Mouse (Mus musculus): ENCODE measurements at regions not wholly inside any gene's neighbourhood (a gene's known extent, or its start where the extent isn't known, plus 50 kb on each side); places are given as distances from the start of the nearest gene placed in this dataset.

- Histone ChIP-seq H3K27ac (no peak overlapping the region), H3K27me3 (no peaks in the 10 kb centered on the region), H3K4me2 (peak overlapping the region; percentile 40), H3K9me3 (no peaks in the 10 kb centered on the region), H3K4me3 (replicated peaks) (no peak overlapping the region), H3K4me1 (peaks cover 40% of the 10 kb centered on the region), H3K36me3 (replicated peaks) (no peaks in the 10 kb centered on the region), H3K9ac (peak overlapping the region; percentile 21)
- WGBS, result 2% methylated on average over 3 of the region's 4 CpGs
- peak; percentile 74; the same call in 1 of the 2 replicates for ATAC-seq (ENCODE audit: low FRiP score)
These were observed 114.8 kb upstream of the Tmem260 start for GRCm38 (mm10) chr14:48330965-48331622.

GRCm38 (mm10) chr14:48331623-48332000, 114.3 kb upstream of the Tmem260 start:
- Histone ChIP-seq H3K4me3 (replicated peaks) (no peak overlapping the region), H3K4me2 (no peak overlapping the region), H3K27me3 (no peaks in the 10 kb centered on the region), H3K36me3 (replicated peaks) (no peaks in the 10 kb centered on the region), H3K9me3 (no peaks in the 10 kb centered on the region), H3K9ac (no peak overlapping the region), H3K27ac (no peak overlapping the region), H3K4me1 (peaks cover 40% of the 10 kb centered on the region)
- ATAC-seq (ENCODE audit: low FRiP score), result no peak
- WGBS, result 88% methylated on average over 2 of the region's 2 CpGs

GRCm38 (mm10) chr14:48332193-48332592, 113.7 kb upstream of the Tmem260 start:
- H3K27me3 ChIP-seq, result no peaks in the 10 kb centered on the region
- ATAC-seq (ENCODE audit: low FRiP score), result no peak
- no peak overlapping the region for H3K4me3 ChIP-seq (replicated peaks)
- no peak overlapping the region for H3K4me2 ChIP-seq
- no peak overlapping the region for H3K9ac ChIP-seq
- H3K4me1 ChIP-seq, result peaks cover 40% of the 10 kb centered on the region
- H3K27ac ChIP-seq, result no peak overlapping the region
- no peaks in the 10 kb centered on the region for H3K36me3 ChIP-seq (replicated peaks)
- no peaks in the 10 kb centered on the region for H3K9me3 ChIP-seq
- 47% methylated on average over 2 of the region's 2 CpGs for WGBS

GRCm38 (mm10) chr14:48332660-48333059, 113.3 kb upstream of the Tmem260 start:
- H3K4me3 ChIP-seq (replicated peaks), result no peak overlapping the region
- H3K4me1 ChIP-seq, result peaks cover 40% of the 10 kb centered on the region
- H3K4me2 ChIP-seq, result no peak overlapping the region
- H3K27me3 ChIP-seq, result no peaks in the 10 kb centered on the region
- H3K9me3 ChIP-seq, result no peaks in the 10 kb centered on the region
- WGBS, result 72% methylated on average over 4 of the region's 4 CpGs
- ATAC-seq (ENCODE audit: low FRiP score), result no peak
- no peak overlapping the region for H3K27ac ChIP-seq
- H3K9ac ChIP-seq, result no peak overlapping the region
- no peaks in the 10 kb centered on the region for H3K36me3 ChIP-seq (replicated peaks)

GRCm38 (mm10) chr14:48334106-48334809, 111.7 kb upstream of the Tmem260 start:
- Histone ChIP-seq H3K27me3 (no peaks in the 10 kb centered on the region), H3K9ac (no peak overlapping the region), H3K27ac (no peak overlapping the region), H3K36me3 (replicated peaks) (no peaks in the 10 kb centered on the region), H3K4me1 (peaks cover 40% of the 10 kb centered on the region), H3K4me2 (no peak overlapping the region), H3K9me3 (no peaks in the 10 kb centered on the region), H3K4me3 (replicated peaks) (no peak overlapping the region)
- WGBS, result 40% methylated on average over 8 of the region's 8 CpGs
- ATAC-seq (ENCODE audit: low FRiP score), result peak; percentile 60; the same call in 1 of the 2 replicates

- Histone ChIP-seq H3K36me3 (replicated peaks) (no peaks in the 10 kb centered on the region), H3K9ac (no peak overlapping the region), H3K27me3 (no peaks in the 10 kb centered on the region), H3K27ac (no peak overlapping the region), H3K4me1 (peaks cover 9% of the 10 kb centered on the region), H3K4me2 (no peak overlapping the region), H3K4me3 (replicated peaks) (no peak overlapping the region), H3K9me3 (no peaks in the 10 kb centered on the region)
- ATAC-seq (ENCODE audit: low FRiP score), result no peak
- WGBS, result 80% methylated on average over 4 of the region's 4 CpGs
These were observed 106.5 kb upstream of the Tmem260 start for GRCm38 (mm10) chr14:48339434-48339833.

GRCm38 (mm10) chr14:48342944-48343343, 103.0 kb upstream of the Tmem260 start:
- ATAC-seq (ENCODE audit: low FRiP score), result no peak
- Histone ChIP-seq H3K36me3 (replicated peaks) (no peaks in the 10 kb centered on the region), H3K9ac (no peak overlapping the region), H3K4me1 (no peaks in the 10 kb centered on the region), H3K4me2 (no peak overlapping the region), H3K4me3 (replicated peaks) (no peak overlapping the region), H3K27me3 (no peaks in the 10 kb centered on the region), H3K27ac (no peak overlapping the region), H3K9me3 (no peaks in the 10 kb centered on the region)
- WGBS, result 82% methylated on average over 7 of the region's 7 CpGs

GRCm38 (mm10) chr14:48345956-48346355, 100.0 kb upstream of the Tmem260 start:
- no peak for ATAC-seq (ENCODE audit: low FRiP score)
- Histone ChIP-seq H3K9ac (no peak overlapping the region), H3K36me3 (replicated peaks) (no peaks in the 10 kb centered on the region), H3K4me1 (peaks cover 9% of the 10 kb centered on the region), H3K27ac (no peak overlapping the region), H3K4me3 (replicated peaks) (no peak overlapping the region), H3K9me3 (no peaks in the 10 kb centered on the region), H3K27me3 (no peaks in the 10 kb centered on the region), H3K4me2 (no peak overlapping the region)
- 88% methylated on average over 7 of the region's 7 CpGs for WGBS

GRCm38 (mm10) chr14:48349392-48350044, 96.4 kb upstream of the Tmem260 start:
- no peaks in the 10 kb centered on the region; the same call in 1 of the 2 replicates for H3K27me3 ChIP-seq
- 53% methylated on average over 9 of the region's 9 CpGs for WGBS
- H3K9ac ChIP-seq, result no peak overlapping the region
- no peaks in the 10 kb centered on the region for H3K9me3 ChIP-seq
- peaks cover 9% of the 10 kb centered on the region for H3K4me1 ChIP-seq
- H3K4me3 ChIP-seq (replicated peaks), result no peak overlapping the region
- peak overlapping the region; percentile 34 for H3K4me2 ChIP-seq
- H3K27ac ChIP-seq, result no peak overlapping the region
- ATAC-seq (ENCODE audit: low FRiP score), result peak; percentile 53; the same call in 1 of the 2 replicates
- no peaks in the 10 kb centered on the region for H3K36me3 ChIP-seq (replicated peaks)

GRCm38 (mm10) chr14:48351652-48352051, 94.3 kb upstream of the Tmem260 start:
- 73% methylated on average over 6 of the region's 6 CpGs for WGBS
- H3K4me1 ChIP-seq, result peaks cover 9% of the 10 kb centered on the region
- no peaks in the 10 kb centered on the region; the same call in 1 of the 2 replicates for H3K27me3 ChIP-seq
- H3K36me3 ChIP-seq (replicated peaks), result no peaks in the 10 kb centered on the region
- ATAC-seq (ENCODE audit: low FRiP score), result no peak
- no peak overlapping the region for H3K27ac ChIP-seq
- no peak overlapping the region for H3K4me3 ChIP-seq (replicated peaks)
- H3K9ac ChIP-seq, result no peak overlapping the region
- no peaks in the 10 kb centered on the region for H3K9me3 ChIP-seq
- no peak overlapping the region for H3K4me2 ChIP-seq

- ATAC-seq (ENCODE audit: low FRiP score), result no peak
- H3K9me3 ChIP-seq, result no peaks in the 10 kb centered on the region
- no peak overlapping the region for H3K4me3 ChIP-seq (replicated peaks)
- H3K36me3 ChIP-seq (replicated peaks), result no peaks in the 10 kb centered on the region
- no peak overlapping the region for H3K4me2 ChIP-seq
- no peak overlapping the region for H3K27ac ChIP-seq
- no peaks in the 10 kb centered on the region; the same call in 1 of the 2 replicates for H3K27me3 ChIP-seq
- H3K4me1 ChIP-seq, result peaks cover 9% of the 10 kb centered on the region
- H3K9ac ChIP-seq, result no peak overlapping the region
These were observed 93.1 kb upstream of the Tmem260 start for GRCm38 (mm10) chr14:48352825-48353224.

- Histone ChIP-seq H3K27me3 (no peaks in the 10 kb centered on the region; the same call in 1 of the 2 replicates), H3K4me2 (no peak overlapping the region), H3K9ac (no peak overlapping the region), H3K27ac (no peak overlapping the region), H3K4me3 (replicated peaks) (no peak overlapping the region), H3K9me3 (no peaks in the 10 kb centered on the region), H3K4me1 (peaks cover 8% of the 10 kb centered on the region), H3K36me3 (replicated peaks) (no peaks in the 10 kb centered on the region)
- no peak for ATAC-seq (ENCODE audit: low FRiP score)
- 59% methylated on average over 1 of the region's 1 CpGs for WGBS
These were observed 91.7 kb upstream of the Tmem260 start for GRCm38 (mm10) chr14:48354176-48354575.
